ENCODE assay signal across 8 mouse cellular contexts in genomic region chr12:8207578-8207977, GRCm38 (mm10). TPM values are rescaled to one million over a fixed set of nuclear protein-coding genes. Genes with fewer than 3 reads are reported as not detected.
DNase-seq lines count a peak whose midpoint lies in the region; TF ChIP-seq lines count a peak whose summit lies in the region.

No protein-coding gene starts in this region.

- 0 out of 2 replicates have a peak, but pooled peaks cover 3% of the 10 kb centered on the region for H3K4me1 ChIP-seq in kidney, adult 2 months (ENCODE audit: control insufficient read depth, insufficient read depth, low read length)
- peaks cover 2% of the 10 kb centered on the region for H3K4me1 ChIP-seq in bone marrow macrophage, adult 2 months (ENCODE audit: control insufficient read depth, insufficient read depth, low read length)
- peaks cover 11% of the 10 kb centered on the region for H3K4me1 ChIP-seq in hindbrain, embryonic 10.5 days (replicated peaks)
- peaks cover 16% of the 10 kb centered on the region for H3K4me1 ChIP-seq in midbrain, embryonic 10.5 days

- no peaks in the 10 kb centered on the region for H3K27me3 ChIP-seq in kidney, adult 2 months (replicated peaks; ENCODE audit: control insufficient read depth, insufficient read depth, low read length)
- H3K27me3 ChIP-seq in hindbrain, embryonic 10.5 days (ENCODE audit: insufficient read depth, poor library complexity, severe bottlenecking): no peaks in the 10 kb centered on the region
- no peaks in the 10 kb centered on the region for H3K27me3 ChIP-seq in midbrain, embryonic 10.5 days (ENCODE audit: low read depth, poor library complexity, severe bottlenecking)

- TF ChIP-seq POLR2A in kidney, adult 2 months (IDR thresholded peaks at IDR 0.05; ENCODE audit: low read depth, low read length): no peak
- TF ChIP-seq POLR2A in bone marrow macrophage, adult 2 months (IDR thresholded peaks at IDR 0.05; ENCODE audit: borderline replicate concordance, low read depth, low read length): no peak

- no peaks in the 10 kb centered on the region; the same call in 1 of the 2 replicates for H3K9me3 ChIP-seq in hindbrain, embryonic 10.5 days
- H3K9me3 ChIP-seq in midbrain, embryonic 10.5 days (replicated peaks): no peaks in the 10 kb centered on the region

- TF ChIP-seq CTCF in kidney, adult 2 months (conservative IDR thresholded peaks at IDR 0.05; ENCODE audit: insufficient read depth, insufficient read length, low read depth, low read length): no peak
- TF ChIP-seq CTCF in bone marrow macrophage, adult 2 months (IDR thresholded peaks at IDR 0.05; ENCODE audit: low read depth, low read length): no peak

- no peaks in the 10 kb centered on the region for H3K36me3 ChIP-seq in kidney, adult 2 months (ENCODE audit: control insufficient read depth, insufficient read depth, low read length)
- H3K36me3 ChIP-seq in hindbrain, embryonic 10.5 days: peaks cover under 1% of the 10 kb centered on the region; the same call in 1 of the 2 replicates
- H3K36me3 ChIP-seq in midbrain, embryonic 10.5 days: no peaks in the 10 kb centered on the region

- no peak for DNase-seq in kidney, adult 2 months
- no peak for DNase-seq in kidney, adult 18-20 months
- DNase-seq in hindbrain, embryonic 10.5 days (ENCODE audit: low spot score): no peak
- no peak for DNase-seq in midbrain, embryonic 10.5 days (ENCODE audit: low spot score)
- DNase-seq in frontal cortex, adult 2 months (ENCODE audit: extremely low spot score in 1 of 2, low spot score in 1 of 2): no peak
- no peak for DNase-seq in layer of hippocampus, adult 11-12 months (ENCODE audit: low spot score)
- no peak for DNase-seq in spleen, postnatal 14 days (ENCODE audit: low spot score in 2 of 2)

- H3K27ac ChIP-seq in kidney, adult 2 months (ENCODE audit: insufficient read depth, low read depth, low read length): no peak overlapping the region
- no peak overlapping the region; the same call in 1 of the 2 replicates for H3K27ac ChIP-seq in bone marrow macrophage, adult 2 months (ENCODE audit: insufficient read depth, low read depth, low read length)
- H3K27ac ChIP-seq in hindbrain, embryonic 10.5 days: peak overlapping the region; percentile 89
- H3K27ac ChIP-seq in midbrain, embryonic 10.5 days (replicated peaks): peak overlapping the region; percentile 85

- WGBS in kidney, adult 2 months: 15% methylated on average over 5 of the region's 5 CpGs
- 21% methylated on average over 5 of the region's 5 CpGs for WGBS in hindbrain, embryonic 10.5 days
- WGBS in midbrain, embryonic 10.5 days: 17% methylated on average over 5 of the region's 5 CpGs

- H3K4me3 ChIP-seq in kidney, adult 2 months (ENCODE audit: insufficient read depth, low read depth, low read length): peak overlapping the region; percentile 92
- peak overlapping the region; percentile 96 for H3K4me3 ChIP-seq in bone marrow macrophage, adult 2 months (ENCODE audit: insufficient read depth, low read length)
- H3K4me3 ChIP-seq in hindbrain, embryonic 10.5 days: peak overlapping the region; percentile 85
- H3K4me3 ChIP-seq in midbrain, embryonic 10.5 days: peak overlapping the region; percentile 86

RNA-seq across cellular contexts. Expression of gene Ldah, which starts 0.3 kb away (rescaled TPM):
- polyA plus RNA-seq in kidney, adult 2 months (2012; rRNA removed): 36.5 and 40.0 TPM in 2 replicates
- 47.2 and 47.9 TPM in 2 replicates for polyA plus RNA-seq in bone marrow macrophage, adult 2 months (2012; ENCODE audit: insufficient read depth, insufficient read length, missing spikeins)
- 62.1 and 66.5 TPM in 2 replicates for polyA plus RNA-seq in hindbrain, embryonic 10.5 days (2016; fragmentation: Nextera tagmentation; extraction: Ambion mirVana)
- polyA plus RNA-seq in midbrain, embryonic 10.5 days (2016; fragmentation: Nextera tagmentation; extraction: Ambion mirVana): 68.8 and 70.9 TPM in 2 replicates
- polyA plus RNA-seq in frontal cortex, adult 2 months (2012; rRNA removed): 41.9 and 45.5 TPM in 2 replicates

Comparison
In these comparisons a context has a peak if more than half of its experiments do, and no peak if none do; other contexts are left out.
1. H3K27ac ChIP-seq: peak in hindbrain, embryonic 10.5 days (single experiment) and midbrain, embryonic 10.5 days (single experiment); none in kidney, adult 2 months (single experiment) and bone marrow macrophage, adult 2 months (single experiment).
2. Peak in every context shown above with its lines, with median percentiles within 50 percentile points of each other: H3K4me3 ChIP-seq.